Mouse (Mus musculus): ENCODE data around the gene Dapk2. TPM values are rescaled to one million over a fixed set of nuclear protein-coding genes. Genes with fewer than 3 reads are reported as not detected.
A peak's percentile ranks its signal among the peaks of the same experiment; 100 is the strongest.

Dapk2 gene
- polyA plus RNA-seq, 1 experiment from 2014 or later, result 8.1 TPM

- Histone ChIP-seq H3K4me1 (replicated peaks) (no peaks in the 10 kb centered on the region), H3K4me2 (no peak overlapping the region), H3K4me3 (no peak overlapping the region), H3K27me3 (replicated peaks) (peaks cover 3% of the 10 kb centered on the region; the same call in 1 of the 2 replicates), H3K9ac (no peak overlapping the region), H3K9me3 (replicated peaks) (no peaks in the 10 kb centered on the region), H3K27ac (ENCODE audit: poor library complexity, severe bottlenecking) (no peak overlapping the region), H3K36me3 (no peaks in the 10 kb centered on the region)
- WGBS, result 45% methylated on average over 6 of the region's 6 CpGs
- ATAC-seq (ENCODE audit: insufficient number of reproducible peaks, low FRiP score), result no peak
These were observed 93.2 kb downstream of the Dapk2 start for GRCm38 (mm10) chr9:66251159-66251691.

- 70% methylated on average over 2 of the region's 2 CpGs for WGBS
These were observed 103.7 kb downstream of the Dapk2 start for GRCm38 (mm10) chr9:66261741-66262140.

GRCm38 (mm10) chr9:66263701-66264100 lies 105.7 kb downstream of the Dapk2 start:
- WGBS, result 80% methylated on average over 2 of the region's 2 CpGs
- Histone ChIP-seq H3K27me3 (replicated peaks) (no peaks in the 10 kb centered on the region), H3K4me3 (no peak overlapping the region), H3K4me2 (no peak overlapping the region), H3K4me1 (replicated peaks) (peaks cover 3% of the 10 kb centered on the region), H3K36me3 (no peaks in the 10 kb centered on the region), H3K27ac (ENCODE audit: poor library complexity, severe bottlenecking) (no peak overlapping the region), H3K9ac (no peak overlapping the region), H3K9me3 (replicated peaks) (no peaks in the 10 kb centered on the region)
- ATAC-seq (ENCODE audit: insufficient number of reproducible peaks, low FRiP score), result no peak

More at GRCm38 (mm10) chr9:66261741-66262140, 103.7 kb downstream of the Dapk2 start:
- no peaks in the 10 kb centered on the region for H3K4me1 ChIP-seq (replicated peaks)
- no peak overlapping the region for H3K9ac ChIP-seq
- no peak for ATAC-seq (ENCODE audit: insufficient number of reproducible peaks, low FRiP score)
- H3K4me2 ChIP-seq, result no peak overlapping the region
- no peak overlapping the region for H3K4me3 ChIP-seq
- H3K9me3 ChIP-seq (replicated peaks), result no peaks in the 10 kb centered on the region
- H3K27me3 ChIP-seq (replicated peaks), result no peaks in the 10 kb centered on the region
- no peaks in the 10 kb centered on the region for H3K36me3 ChIP-seq
- no peak overlapping the region for H3K27ac ChIP-seq (ENCODE audit: poor library complexity, severe bottlenecking)

- ATAC-seq (ENCODE audit: insufficient number of reproducible peaks, low FRiP score), result no peak
- H3K4me2 ChIP-seq, result no peak overlapping the region
- H3K36me3 ChIP-seq, result no peaks in the 10 kb centered on the region
- no peaks in the 10 kb centered on the region for H3K9me3 ChIP-seq (replicated peaks)
- no peak overlapping the region for H3K4me3 ChIP-seq
- no peak overlapping the region for H3K9ac ChIP-seq
- H3K27ac ChIP-seq (ENCODE audit: poor library complexity, severe bottlenecking), result no peak overlapping the region
- peaks cover 3% of the 10 kb centered on the region for H3K4me1 ChIP-seq (replicated peaks)
- 35% methylated on average over 2 of the region's 2 CpGs for WGBS
- no peaks in the 10 kb centered on the region for H3K27me3 ChIP-seq (replicated peaks)
These were observed 107.6 kb downstream of the Dapk2 start for GRCm38 (mm10) chr9:66265645-66266044.

GRCm38 (mm10) chr9:66266237-66267170 lies 108.5 kb downstream of the Dapk2 start:
- Histone ChIP-seq H3K36me3 (no peaks in the 10 kb centered on the region), H3K27me3 (replicated peaks) (peaks cover 5% of the 10 kb centered on the region; the same call in 1 of the 2 replicates), H3K9ac (no peak overlapping the region), H3K4me3 (no peak overlapping the region), H3K4me1 (replicated peaks) (peaks cover 6% of the 10 kb centered on the region), H3K9me3 (replicated peaks) (no peaks in the 10 kb centered on the region), H3K4me2 (no peak overlapping the region), H3K27ac (ENCODE audit: poor library complexity, severe bottlenecking) (no peak overlapping the region)
- 74% methylated on average over 5 of the region's 5 CpGs for WGBS
- ATAC-seq (ENCODE audit: insufficient number of reproducible peaks, low FRiP score), result no peak

GRCm38 (mm10) chr9:66268804-66269203 lies 110.8 kb downstream of the Dapk2 start:
- Histone ChIP-seq H3K27me3 (replicated peaks) (peaks cover 7% of the 10 kb centered on the region; the same call in 1 of the 2 replicates), H3K4me3 (no peak overlapping the region), H3K4me2 (no peak overlapping the region), H3K27ac (ENCODE audit: poor library complexity, severe bottlenecking) (no peak overlapping the region), H3K9ac (no peak overlapping the region), H3K9me3 (replicated peaks) (no peaks in the 10 kb centered on the region), H3K36me3 (no peaks in the 10 kb centered on the region), H3K4me1 (replicated peaks) (peaks cover 9% of the 10 kb centered on the region)
- no peak for ATAC-seq (ENCODE audit: insufficient number of reproducible peaks, low FRiP score)
- WGBS, result 70% methylated on average over 4 of the region's 4 CpGs

GRCm38 (mm10) chr9:66270038-66270437 lies 112.0 kb downstream of the Dapk2 start:
- H3K27me3 ChIP-seq (replicated peaks), result peaks cover 7% of the 10 kb centered on the region; the same call in 1 of the 2 replicates
- no peaks in the 10 kb centered on the region for H3K9me3 ChIP-seq (replicated peaks)
- H3K36me3 ChIP-seq, result no peaks in the 10 kb centered on the region
- H3K9ac ChIP-seq, result no peak overlapping the region
- no peak overlapping the region for H3K4me3 ChIP-seq
- 78% methylated on average over 4 of the region's 4 CpGs for WGBS
- H3K4me2 ChIP-seq, result no peak overlapping the region
- H3K27ac ChIP-seq (ENCODE audit: poor library complexity, severe bottlenecking), result no peak overlapping the region
- ATAC-seq (ENCODE audit: insufficient number of reproducible peaks, low FRiP score), result no peak
- H3K4me1 ChIP-seq (replicated peaks), result peaks cover 15% of the 10 kb centered on the region

GRCm38 (mm10) chr9:66271726-66272125 lies 113.7 kb downstream of the Dapk2 start:
- no peak overlapping the region for H3K4me2 ChIP-seq
- H3K9ac ChIP-seq, result no peak overlapping the region
- 39% methylated on average over 5 of the region's 5 CpGs for WGBS
- peaks cover 7% of the 10 kb centered on the region; the same call in 1 of the 2 replicates for H3K27me3 ChIP-seq (replicated peaks)
- H3K4me1 ChIP-seq (replicated peaks), result peaks cover 29% of the 10 kb centered on the region
- no peak overlapping the region for H3K4me3 ChIP-seq
- H3K9me3 ChIP-seq (replicated peaks), result no peaks in the 10 kb centered on the region
- H3K36me3 ChIP-seq, result no peaks in the 10 kb centered on the region
- H3K27ac ChIP-seq (ENCODE audit: poor library complexity, severe bottlenecking), result no peak overlapping the region
- no peak for ATAC-seq (ENCODE audit: insufficient number of reproducible peaks, low FRiP score)

- no peaks in the 10 kb centered on the region for H3K36me3 ChIP-seq
- H3K9ac ChIP-seq, result no peak overlapping the region
- peaks cover 7% of the 10 kb centered on the region; the same call in 1 of the 2 replicates for H3K27me3 ChIP-seq (replicated peaks)
- peaks cover 32% of the 10 kb centered on the region for H3K4me1 ChIP-seq (replicated peaks)
- ATAC-seq (ENCODE audit: insufficient number of reproducible peaks, low FRiP score), result no peak
- no peak overlapping the region for H3K27ac ChIP-seq (ENCODE audit: poor library complexity, severe bottlenecking)
- no peak overlapping the region for H3K4me3 ChIP-seq
- 92% methylated on average over 1 of the region's 1 CpGs for WGBS
- H3K9me3 ChIP-seq (replicated peaks), result no peaks in the 10 kb centered on the region
- no peak overlapping the region for H3K4me2 ChIP-seq
These were observed 115.6 kb downstream of the Dapk2 start for GRCm38 (mm10) chr9:66273632-66274031.

GRCm38 (mm10) chr9:66274657-66275056 lies 116.6 kb downstream of the Dapk2 start:
- no peak for ATAC-seq (ENCODE audit: insufficient number of reproducible peaks, low FRiP score)
- Histone ChIP-seq H3K9me3 (replicated peaks) (no peaks in the 10 kb centered on the region), H3K27me3 (replicated peaks) (peaks cover 7% of the 10 kb centered on the region; the same call in 1 of the 2 replicates), H3K9ac (no peak overlapping the region), H3K36me3 (no peaks in the 10 kb centered on the region), H3K4me1 (replicated peaks) (peaks cover 32% of the 10 kb centered on the region), H3K4me3 (no peak overlapping the region), H3K4me2 (peak overlapping the region; percentile 74; the same call in 1 of the 2 replicates), H3K27ac (ENCODE audit: poor library complexity, severe bottlenecking) (no peak overlapping the region)
- WGBS, result 55% methylated on average over 3 of the region's 3 CpGs

GRCm38 (mm10) chr9:66275267-66275991 lies 117.4 kb downstream of the Dapk2 start:
- Histone ChIP-seq H3K27ac (ENCODE audit: poor library complexity, severe bottlenecking) (peak overlapping the region; percentile 43), H3K27me3 (replicated peaks) (peaks cover 7% of the 10 kb centered on the region; the same call in 1 of the 2 replicates), H3K4me3 (peak overlapping the region; percentile 23), H3K4me2 (peak overlapping the region; percentile 74), H3K36me3 (no peaks in the 10 kb centered on the region), H3K9ac (peak overlapping the region; percentile 56; the same call in 1 of the 2 replicates), H3K9me3 (replicated peaks) (no peaks in the 10 kb centered on the region), H3K4me1 (replicated peaks) (peaks cover 32% of the 10 kb centered on the region)
- no peak for ATAC-seq (ENCODE audit: insufficient number of reproducible peaks, low FRiP score)
- 3% methylated on average over 15 of the region's 15 CpGs for WGBS
